Mouse (Mus musculus): ENCODE data around the gene Pomp. TPM values are rescaled to one million over a fixed set of nuclear protein-coding genes. Genes with fewer than 3 reads are reported as not detected.

The Pomp gene
- 144 TPM for polyA plus RNA-seq (2014; fragmentation: Illumina TruSeq; extraction: RNeasy Lipid Tissue Mini Kit (QIAGEN cat#74804); ENCODE audit: low read depth, low replicate concordance)

DNA sequence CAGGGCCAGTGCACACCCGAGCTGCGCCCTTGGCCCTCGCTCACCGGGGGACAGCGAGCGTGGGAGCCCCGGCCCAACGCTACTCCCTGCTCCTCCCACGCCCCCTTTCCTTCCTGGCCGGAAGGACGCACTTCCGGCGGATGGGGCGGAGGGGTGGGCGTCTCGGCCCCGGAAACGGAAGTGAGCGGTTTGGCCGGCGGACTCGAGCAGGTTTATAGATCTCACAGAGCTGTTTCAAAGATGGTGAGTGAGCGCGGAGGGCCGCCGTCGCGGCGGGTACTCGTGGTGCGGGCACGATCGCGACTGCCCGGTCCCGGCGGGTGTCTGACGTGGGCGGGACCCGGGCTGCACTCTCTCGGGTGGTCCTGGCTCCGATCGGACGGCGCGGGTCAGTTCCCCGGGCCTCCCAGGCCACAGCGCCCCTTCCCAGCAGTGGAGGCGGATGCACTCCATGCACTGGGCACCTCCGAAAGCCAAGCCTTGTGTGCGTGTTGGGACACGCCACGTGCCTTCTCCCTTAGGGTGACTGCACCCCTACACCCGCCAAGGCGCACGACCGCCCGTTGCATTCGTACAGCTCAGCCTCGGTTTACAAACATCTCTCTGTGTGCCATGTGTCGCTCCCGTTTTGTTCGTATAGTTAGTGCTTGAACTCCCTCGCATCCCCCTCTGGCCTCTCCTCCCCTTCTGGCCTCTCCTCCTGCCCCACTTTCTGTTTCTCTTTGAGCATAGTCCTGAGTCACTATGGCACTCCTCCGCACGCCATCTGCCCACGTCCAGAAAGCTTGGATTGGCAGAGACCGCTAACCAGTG lies at the start of gene Pomp:
TSS of gene Pomp (plus strand) at position 13 of the 813 bp plus-strand sequence.

GRCm38 (mm10) chr5:147894455-147895076 lies 34.3 kb downstream of the Pomp start, which contains the start of gene Slc46a3:
TSS of gene Slc46a3 (minus strand) at chr5:147894815.

Other genes with a start within 250 kb of the Pomp start
- gene Flt1, start 134.4 kb upstream of the Pomp start, polyA plus RNA-seq (2014; fragmentation: Illumina TruSeq; extraction: RNeasy Lipid Tissue Mini Kit (QIAGEN cat#74804); ENCODE audit: low read depth, low replicate concordance), result 3.4 TPM
- gene Slc46a3, start 34.4 kb downstream of the Pomp start, polyA plus RNA-seq (2014; fragmentation: Illumina TruSeq; extraction: RNeasy Lipid Tissue Mini Kit (QIAGEN cat#74804); ENCODE audit: low read depth, low replicate concordance), result 38.4 TPM
- gene Mtus2, start 96.9 kb downstream of the Pomp start, polyA plus RNA-seq (2014; fragmentation: Illumina TruSeq; extraction: RNeasy Lipid Tissue Mini Kit (QIAGEN cat#74804); ENCODE audit: low read depth, low replicate concordance), result 0.95 TPM